In genomic region chr19:55061447-55061901, GRCm38 (mm10) we compare ENCODE assay signal across 8 mouse cellular contexts.
A peak's percentile ranks its signal among the peaks of the same experiment; 100 is the strongest.
DNase-seq lines count a peak whose midpoint lies in the region; ATAC-seq and TF ChIP-seq lines count a peak whose summit lies in the region.

No protein-coding gene starts in this region.

- WGBS in kidney, adult 2 months: 7% methylated on average over 14 of the region's 14 CpGs
- WGBS in embryonic facial prominence, embryonic 12.5 days: 8% methylated on average over 14 of the region's 14 CpGs
- 8% methylated on average over 14 of the region's 14 CpGs for WGBS in intestine, embryonic 14.5 days

- no peaks in the 10 kb centered on the region for H3K4me1 ChIP-seq in kidney, adult 2 months (ENCODE audit: control insufficient read depth, insufficient read depth, low read length)
- H3K4me1 ChIP-seq in embryonic facial prominence, embryonic 12.5 days: peaks cover 11% of the 10 kb centered on the region; the same call in 1 of the 2 replicates
- H3K4me1 ChIP-seq in intestine, embryonic 14.5 days (replicated peaks; ENCODE audit: control insufficient read depth, insufficient read depth, low read length): 0 out of 2 replicates have a peak, but pooled peaks cover 3% of the 10 kb centered on the region

- no peak overlapping the region; the same call in 1 of the 2 replicates for H3K4me3 ChIP-seq in kidney, adult 2 months (ENCODE audit: insufficient read depth, low read depth, low read length)
- no peak overlapping the region for H3K4me3 ChIP-seq in embryonic facial prominence, embryonic 12.5 days
- H3K4me3 ChIP-seq in intestine, embryonic 14.5 days (ENCODE audit: low read depth, low read length): no peak overlapping the region; the same call in 1 of the 2 replicates

- H3K27ac ChIP-seq in kidney, adult 2 months (ENCODE audit: insufficient read depth, low read depth, low read length): no peak overlapping the region
- H3K27ac ChIP-seq in embryonic facial prominence, embryonic 12.5 days: no peak overlapping the region
- no peak overlapping the region for H3K27ac ChIP-seq in intestine, embryonic 14.5 days (ENCODE audit: low read depth)

- H3K9ac ChIP-seq in embryonic facial prominence, embryonic 12.5 days: no peak overlapping the region
- H3K9ac ChIP-seq in intestine, embryonic 14.5 days (ENCODE audit: low read length): no peak overlapping the region

- H3K4me2 ChIP-seq in embryonic facial prominence, embryonic 12.5 days (replicated peaks): peak overlapping the region; percentile 46
- H3K4me2 ChIP-seq in intestine, embryonic 14.5 days (ENCODE audit: low read length): peak overlapping the region; percentile 48

- no peaks in the 10 kb centered on the region for H3K36me3 ChIP-seq in kidney, adult 2 months (ENCODE audit: control insufficient read depth, insufficient read depth, low read length)
- H3K36me3 ChIP-seq in embryonic facial prominence, embryonic 12.5 days: no peaks in the 10 kb centered on the region
- no peaks in the 10 kb centered on the region for H3K36me3 ChIP-seq in intestine, embryonic 14.5 days (ENCODE audit: control insufficient read depth, insufficient read depth, low read length)

- DNase-seq in kidney, postnatal 4 days: peak; percentile 15 to 27
- no peak for DNase-seq in kidney, adult 2 months
- DNase-seq in intestine, embryonic 14.5 days (ENCODE audit: low spot score): peak; percentile 70
- peak; percentile 50 for DNase-seq in neural tube, embryonic 10.5 days (ENCODE audit: extremely low spot score, low spot score)
- DNase-seq in ovary, postnatal 36 days (ENCODE audit: low spot score): no peak
- no peak for DNase-seq in T-cell, adult 2 months (ENCODE audit: low spot score)
- no peak for DNase-seq in ovary, postnatal 14 days (ENCODE audit: low spot score)

- TF ChIP-seq CTCF in kidney, adult 2 months (conservative IDR thresholded peaks at IDR 0.05; ENCODE audit: insufficient read depth, insufficient read length, low read depth, low read length): no peak

- peak; percentile 65; the same call in 1 of the 2 replicates for ATAC-seq in embryonic facial prominence, embryonic 12.5 days (ENCODE audit: insufficient number of reproducible peaks, insufficient read depth, low FRiP score, low TSS enrichment)
- ATAC-seq in intestine, embryonic 14.5 days (replicated peaks; ENCODE audit: low FRiP score, low TSS enrichment, low read depth): peak; percentile 51; the same call in 1 of the 2 replicates

- TF ChIP-seq POLR2A in kidney, adult 2 months (IDR thresholded peaks at IDR 0.05; ENCODE audit: low read depth, low read length): no peak

- no peaks in the 10 kb centered on the region for H3K9me3 ChIP-seq in embryonic facial prominence, embryonic 12.5 days
- H3K9me3 ChIP-seq in intestine, embryonic 14.5 days (ENCODE audit: control insufficient read depth, low read length): peaks cover 8% of the 10 kb centered on the region; the same call in 1 of the 2 replicates

- H3K27me3 ChIP-seq in kidney, adult 2 months (replicated peaks; ENCODE audit: control insufficient read depth, insufficient read depth, low read length): no peaks in the 10 kb centered on the region
- H3K27me3 ChIP-seq in embryonic facial prominence, embryonic 12.5 days: no peaks in the 10 kb centered on the region
- H3K27me3 ChIP-seq in intestine, embryonic 14.5 days (replicated peaks; ENCODE audit: control insufficient read depth, insufficient read depth, low read length): no peaks in the 10 kb centered on the region

Comparison
In these comparisons a context has a peak if more than half of its experiments do, and no peak if none do; other contexts are left out.
1. DNase-seq: peak in kidney, postnatal 4 days (2 of 2), intestine, embryonic 14.5 days (single experiment) and neural tube, embryonic 10.5 days (single experiment); none in kidney, adult 2 months (single experiment), ovary, postnatal 36 days (single experiment), T-cell, adult 2 months (single experiment) and ovary, postnatal 14 days (single experiment).